In genomic region chr12:119352579-119352978, GRCm38 (mm10) we compare ENCODE assay signal across 15 mouse cellular contexts. TPM values are rescaled to one million over a fixed set of nuclear protein-coding genes. Genes with fewer than 3 reads are reported as not detected.
DNase-seq lines count a peak whose midpoint lies in the region; ATAC-seq and TF ChIP-seq lines count a peak whose summit lies in the region.
"Not testable (repeated sequence)": the region's sequence is repeated elsewhere in the genome, so short reads cannot be mapped to it uniquely, and the experiment has no call there.
"Had no signal": no experiment of that assay in that cellular context is flagged by ENCODE, and none has a peak within 500 bp of the region (broad histone marks: within the 10 kb centered on the region; RNA-seq: fewer than 3 reads in every experiment).

No protein-coding gene starts in this region.

- in situ Hi-C loops in ES-E14 (cut with MboI; ENCODE audit: low sequenced_read_pairs in 2 of 2, unreplicated experiment in 2 of 2), result not testable (repeated sequence)

- H3K27ac ChIP-seq in ES-E14 (ENCODE audit: insufficient read depth, low read depth, low read length, poor library complexity, severe bottlenecking); embryonic facial prominence, embryonic 10.5 days (replicated peaks); heart, embryonic 10.5 days; hindbrain, embryonic 12.5 days; kidney, embryonic 16.5 days (ENCODE audit: low read length); lung, postnatal 0 days (ENCODE audit: low read length); midbrain, embryonic 15.5 days: not testable (repeated sequence)

- 38% methylated on average over 16 of the region's 16 CpGs for WGBS in embryonic facial prominence, embryonic 10.5 days
- WGBS in heart, embryonic 10.5 days, result 28% methylated on average over 16 of the region's 16 CpGs
- 36% methylated on average over 16 of the region's 16 CpGs for WGBS in hindbrain, embryonic 12.5 days
- 32% methylated on average over 16 of the region's 16 CpGs for WGBS in kidney, embryonic 16.5 days
- WGBS in lung, postnatal 0 days, result 37% methylated on average over 16 of the region's 16 CpGs
- WGBS in midbrain, embryonic 15.5 days, result 32% methylated on average over 16 of the region's 16 CpGs

- H3K9me3 ChIP-seq in ES-E14 (ENCODE audit: control insufficient read depth, insufficient read depth, low read depth, low read length); embryonic facial prominence, embryonic 10.5 days; heart, embryonic 10.5 days; hindbrain, embryonic 12.5 days (replicated peaks); kidney, embryonic 16.5 days (ENCODE audit: low read length); lung, postnatal 0 days (ENCODE audit: low read length); midbrain, embryonic 15.5 days: not testable (repeated sequence)

- TF ChIP-seq CTCF in lung, postnatal 0 days (IDR thresholded peaks at IDR 0.05), result peak; percentile 26; the same call in 1 of the 2 replicates

- H3K9ac ChIP-seq in ES-E14 (ENCODE audit: insufficient read depth, low read depth, low read length, poor library complexity, severe bottlenecking), result peak overlapping the region; percentile 60; the same call in 1 of the 2 replicates
- not testable (repeated sequence) for H3K9ac ChIP-seq in hindbrain, embryonic 12.5 days; kidney, embryonic 16.5 days (replicated peaks; ENCODE audit: low read length); lung, postnatal 0 days (replicated peaks; ENCODE audit: low read depth); midbrain, embryonic 15.5 days

- peak; percentile 13 for DNase-seq in ES-E14 (ENCODE audit: low read depth, low spot score)
- DNase-seq in embryonic facial prominence, embryonic 10.5 days (ENCODE audit: low spot score), result peak; percentile 12
- DNase-seq in heart, embryonic 10.5 days (ENCODE audit: low spot score); lung, postnatal 0 days (ENCODE audit: low spot score): not testable (repeated sequence)
- DNase-seq in right cerebral cortex, postnatal 14 days, result peak; percentile 4

- H3K4me3 ChIP-seq in ES-E14 (ENCODE audit: insufficient read depth in 1 of 2, low read depth in 1 of 2, low read length in 2 of 2, poor library complexity in 1 of 2, severe bottlenecking in 1 of 2), result peak overlapping the region; percentile 52 to 66
- H3K4me3 ChIP-seq in embryonic facial prominence, embryonic 10.5 days; hindbrain, embryonic 12.5 days; kidney, embryonic 16.5 days (ENCODE audit: low read length); lung, postnatal 0 days (ENCODE audit: low read depth, low read length): not testable (repeated sequence)
- peak overlapping the region; percentile 36 for H3K4me3 ChIP-seq in heart, embryonic 10.5 days
- 0 out of 2 replicates have a peak overlapping the region, but pooled peaks have one; percentile 5 for H3K4me3 ChIP-seq in midbrain, embryonic 15.5 days

- TF ChIP-seq EP300 in lung, postnatal 0 days (IDR thresholded peaks at IDR 0.05), result not testable (repeated sequence)

- H3K4me1 ChIP-seq in ES-E14 (ENCODE audit: control insufficient read depth in 2 of 2, insufficient read depth in 2 of 2, low read length in 2 of 2, poor library complexity in 1 of 2); embryonic facial prominence, embryonic 10.5 days; heart, embryonic 10.5 days; hindbrain, embryonic 12.5 days; kidney, embryonic 16.5 days (ENCODE audit: insufficient read depth, low read length); lung, postnatal 0 days (ENCODE audit: insufficient read depth, low read depth, low read length); midbrain, embryonic 15.5 days: not testable (repeated sequence)

- not testable (repeated sequence) for ATAC-seq in hindbrain, embryonic 12.5 days (ENCODE audit: low FRiP score); lung, postnatal 0 days
- ATAC-seq in kidney, embryonic 16.5 days (ENCODE audit: low FRiP score, low TSS enrichment), result peak; percentile 65
- peak; percentile 62; the same call in 1 of the 2 replicates for ATAC-seq in midbrain, embryonic 15.5 days (replicated peaks)

- peak overlapping the region; percentile 26; the same call in 1 of the 2 replicates for H3K4me2 ChIP-seq in hindbrain, embryonic 12.5 days (replicated peaks)
- not testable (repeated sequence) for H3K4me2 ChIP-seq in kidney, embryonic 16.5 days (replicated peaks; ENCODE audit: low read depth, low read length); lung, postnatal 0 days (replicated peaks; ENCODE audit: low read depth, low read length)
- peak overlapping the region; percentile 26 for H3K4me2 ChIP-seq in midbrain, embryonic 15.5 days

- H3K36me3 ChIP-seq in ES-E14 (ENCODE audit: control insufficient read depth, insufficient read depth, low read length, poor library complexity, severe bottlenecking); embryonic facial prominence, embryonic 10.5 days (replicated peaks); heart, embryonic 10.5 days; hindbrain, embryonic 12.5 days; kidney, embryonic 16.5 days (ENCODE audit: insufficient read depth, low read length); lung, postnatal 0 days (ENCODE audit: insufficient read depth, low read length); midbrain, embryonic 15.5 days (replicated peaks): not testable (repeated sequence)

- not testable (repeated sequence) for H3K27me3 ChIP-seq in embryonic facial prominence, embryonic 10.5 days (replicated peaks; ENCODE audit: low read depth, poor library complexity, severe bottlenecking); heart, embryonic 10.5 days (ENCODE audit: insufficient read depth, poor library complexity, severe bottlenecking); hindbrain, embryonic 12.5 days; kidney, embryonic 16.5 days (ENCODE audit: insufficient read depth, low read length); lung, postnatal 0 days (replicated peaks; ENCODE audit: insufficient read depth, low read length); midbrain, embryonic 15.5 days (replicated peaks)

RNA-seq across cellular contexts. Expression of gene Macc1, which starts 38.5 kb away (rescaled TPM):
- 0.09 and 0.11 TPM in 2 replicates for total RNA-seq in ES-E14 (2012; rRNA removed)
- polyA plus RNA-seq in embryonic facial prominence, embryonic 10.5 days (2016; fragmentation: Nextera tagmentation; extraction: Ambion mirVana), result 0.75 and 0.77 TPM in 2 replicates
- 0.05 and 0.35 TPM in 2 replicates for polyA plus RNA-seq in heart, embryonic 10.5 days (2016; fragmentation: Nextera tagmentation; extraction: Ambion mirVana)
- polyA plus RNA-seq in hindbrain, embryonic 12.5 days (2016; fragmentation: Nextera tagmentation; extraction: Ambion mirVana), result 0.25 and 0.48 TPM in 2 replicates
- polyA plus RNA-seq in kidney, embryonic 16.5 days (2015; fragmentation: Nextera tagmentation; extraction: Ambion mirVana), result 0.65 and 0.94 TPM in 2 replicates
- polyA plus RNA-seq in lung, postnatal 0 days (2015; fragmentation: Nextera tagmentation; extraction: Ambion mirVana), result 1.0 and 1.6 TPM in 2 replicates
- polyA plus RNA-seq in midbrain, embryonic 15.5 days (2015; fragmentation: Nextera tagmentation; extraction: Ambion mirVana), result 0.04 TPM in 1 of 2 replicates, not detected in the other
- total RNA-seq: adrenal gland, adult 18-20 months; gastrocnemius, adult 2 months; heart, postnatal 25 days; megakaryocyte, adult 5-6 weeks had no signal
- polyA plus RNA-seq: forebrain, postnatal 0 days; liver, embryonic 13.5 days; spleen, adult 2 months had no signal
